Mouse (Mus musculus) forebrain, embryonic 12.5 days (tissue): Measurements from ENCODE around the gene Ankra2. TPM values are rescaled to one million over a fixed set of nuclear protein-coding genes. Genes with fewer than 3 reads are reported as not detected.

Source experiments
- ATAC-seq: fragments of 200-750 bp; cut with Nextera tagmentation; 2 replicates; pipeline ENCODE4 v1.8.0; 2017; ENCODE audit warnings: moderate TSS enrichment; ENCODE audit not compliant: low FRiP score
- H3K27ac ChIP-seq: fragments of 300-500 bp; sonication (generic); 2 replicates; pipeline ENCODE4 v1.5.1; 2016; ENCODE audit warnings: mild to moderate bottlenecking
- H3K27me3 ChIP-seq: fragments of 300-500 bp; sonication (generic); 2 replicates; pipeline ENCODE4 v1.6.1; 2016; ENCODE audit warnings: mild to moderate bottlenecking
- H3K36me3 ChIP-seq: fragments of 300-500 bp; sonication (generic); replicated peaks from 2 replicates; pipeline ENCODE4 v1.6.1; 2016; ENCODE audit warnings: mild to moderate bottlenecking
- H3K4me1 ChIP-seq: fragments of 300-500 bp; sonication (generic); 2 replicates; pipeline ENCODE4 v1.6.1; 2016
- H3K4me2 ChIP-seq: fragments of 300-500 bp; sonication (generic); 2 replicates; pipeline ENCODE4 v1.6.1; 2016; ENCODE audit warnings: mild to moderate bottlenecking, moderate library complexity
- H3K4me3 ChIP-seq: fragments of 300-500 bp; sonication (generic); replicated peaks from 2 replicates; pipeline ENCODE4 v1.5.1; 2016; ENCODE audit warnings: mild to moderate bottlenecking
- H3K9ac ChIP-seq: fragments of 300-500 bp; sonication (generic); 2 replicates; pipeline ENCODE4 v1.6.1; 2016; ENCODE audit warnings: mild to moderate bottlenecking
- H3K9me3 ChIP-seq: fragments of 300-500 bp; sonication (generic); 2 replicates; pipeline ENCODE4 v1.6.1; 2016
- WGBS: fragments of 180-500 bp; shearing (Covaris S2); methylation state at CpG from one replicate; pipeline ENCODE4 v1.1.7; 2016; 5-methylcytosine and 5-hydroxymethylcytosine counted together
- polyA plus RNA-seq: library from polyadenylated mRNA; unstranded; fragments of >200 nt; fragmentation: Nextera tagmentation; extraction: Ambion mirVana; gene quantifications from 2 replicates; pipeline ENCODE4 v1.2.1, GENCODE M21; 2016

Ankra2 gene
- polyA plus RNA-seq, 1 experiment from 2014 or later, result 36.2 TPM

DNA sequence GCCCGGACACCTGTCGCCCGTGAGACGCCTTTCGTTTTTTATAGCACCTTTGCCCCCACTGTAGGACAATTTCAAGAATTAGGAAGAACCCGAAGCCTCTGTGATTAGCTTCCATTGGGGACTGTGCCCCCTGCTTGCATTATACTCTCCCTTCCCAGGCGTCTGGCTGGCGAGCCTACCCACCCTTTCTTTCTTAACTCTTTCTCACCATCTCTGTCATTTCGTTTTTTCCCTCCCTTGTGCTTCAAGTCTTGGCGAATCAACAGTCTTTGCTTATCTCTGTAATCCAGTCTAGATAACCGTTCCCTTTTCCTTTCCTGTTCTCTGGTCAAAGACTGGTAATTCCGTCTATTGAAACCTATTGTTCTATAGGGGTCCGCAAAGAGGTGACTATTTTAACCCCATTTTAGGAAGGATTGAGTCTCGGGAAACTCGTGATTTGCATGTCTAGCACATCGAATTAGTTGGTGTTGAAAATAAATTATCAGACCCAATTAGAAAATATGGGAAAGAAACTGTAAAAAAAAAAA lies 649 bp downstream of the Ankra2 start:
- 2% methylated on average over 16 of the region's 16 CpGs for WGBS
- peaks cover 20% of the 10 kb centered on the region for H3K36me3 ChIP-seq
- peak overlapping the region; percentile 63 for H3K4me2 ChIP-seq
- H3K9ac ChIP-seq, result peak overlapping the region; percentile 82
- peak overlapping the region; percentile 96 for H3K27ac ChIP-seq
- H3K4me3 ChIP-seq, result peak overlapping the region; percentile 85
- H3K27me3 ChIP-seq, result no peaks in the 10 kb centered on the region
- no peak; the same call in none of the 2 replicates for ATAC-seq
- H3K9me3 ChIP-seq, result no peaks in the 10 kb centered on the region
- H3K4me1 ChIP-seq, result peaks cover 19% of the 10 kb centered on the region

DNA sequence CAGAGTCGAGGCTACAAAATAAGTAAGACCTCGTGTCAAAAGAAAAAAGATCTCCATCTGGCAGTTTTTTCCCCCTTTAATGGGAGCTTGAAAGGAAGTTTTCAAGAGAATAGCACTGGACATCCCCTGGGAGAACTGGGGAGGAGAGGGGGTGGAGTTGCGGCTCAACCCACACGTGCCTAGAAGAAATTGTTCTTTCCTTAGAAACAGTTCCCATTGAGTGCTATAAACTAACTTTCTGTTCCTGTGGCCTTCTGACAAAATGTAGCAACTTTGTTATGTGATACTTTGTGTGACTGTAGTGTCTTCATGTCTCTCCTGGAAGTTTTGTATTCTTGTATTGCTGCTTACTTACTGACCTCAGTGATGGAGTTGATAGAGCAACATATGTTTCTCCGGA lies 1.2 kb downstream of the Ankra2 start:
- Histone ChIP-seq H3K4me3 (peak overlapping the region; percentile 85), H3K27me3 (no peaks in the 10 kb centered on the region), H3K4me2 (peak overlapping the region; percentile 63), H3K27ac (no peak overlapping the region), H3K4me1 (peaks cover 19% of the 10 kb centered on the region), H3K9ac (peak overlapping the region; percentile 82), H3K9me3 (no peaks in the 10 kb centered on the region), H3K36me3 (peaks cover 19% of the 10 kb centered on the region)
- WGBS, result 34% methylated on average over 5 of the region's 5 CpGs
- no peak for ATAC-seq

DNA sequence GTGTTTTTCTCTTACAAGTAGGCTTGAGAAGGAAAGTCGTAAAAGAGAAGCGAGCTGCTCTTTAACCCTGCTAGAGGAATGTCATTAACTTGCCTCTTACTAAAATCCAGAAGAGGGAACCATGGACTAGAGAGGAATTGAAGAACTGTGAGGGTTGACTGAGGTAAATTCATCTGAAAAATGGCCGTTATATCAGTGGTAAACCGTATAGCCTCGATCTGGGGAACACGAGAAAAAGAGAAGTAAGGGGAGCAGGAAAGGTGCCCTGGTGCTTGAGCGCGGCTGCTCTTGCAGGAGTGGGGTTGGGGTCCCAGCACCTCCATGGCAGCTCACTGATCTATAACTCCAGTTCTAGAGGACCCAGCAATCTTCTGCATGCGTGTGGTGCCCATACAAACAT lies 11.1 kb downstream of the Ankra2 start:
- 91% methylated on average over 9 of the region's 9 CpGs for WGBS
- H3K9ac ChIP-seq, result no peak overlapping the region
- no peak overlapping the region for H3K27ac ChIP-seq
- no peaks in the 10 kb centered on the region for H3K9me3 ChIP-seq
- no peaks in the 10 kb centered on the region for H3K4me1 ChIP-seq
- H3K27me3 ChIP-seq, result no peaks in the 10 kb centered on the region
- H3K4me3 ChIP-seq, result no peak overlapping the region
- H3K36me3 ChIP-seq, result peaks cover 42% of the 10 kb centered on the region
- ATAC-seq, result no peak
- H3K4me2 ChIP-seq, result no peak overlapping the region

DNA sequence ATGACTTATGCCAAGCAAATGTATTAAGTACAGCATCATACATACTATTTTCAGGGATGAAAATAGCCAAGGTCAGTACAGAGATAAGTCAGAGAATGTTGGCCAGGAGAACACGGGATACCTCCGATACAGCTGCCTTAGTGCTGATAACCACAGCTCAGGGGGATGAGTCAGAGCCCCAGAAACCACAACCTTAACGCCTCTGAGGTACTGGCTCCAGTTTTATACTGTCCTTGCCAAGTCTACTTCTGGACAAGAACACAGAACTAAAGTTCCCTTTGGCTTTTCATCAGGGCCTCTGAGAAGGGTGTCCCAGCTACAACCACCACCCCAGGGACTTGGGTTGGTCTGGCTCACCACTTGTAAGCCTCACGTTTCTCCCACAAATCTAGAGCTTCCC lies 12.8 kb downstream of the Ankra2 start:
- no peaks in the 10 kb centered on the region for H3K4me1 ChIP-seq
- no peak overlapping the region for H3K27ac ChIP-seq
- WGBS, result 91% methylated on average over 4 of the region's 4 CpGs
- no peaks in the 10 kb centered on the region for H3K27me3 ChIP-seq
- no peak overlapping the region for H3K9ac ChIP-seq
- no peak for ATAC-seq
- peaks cover 40% of the 10 kb centered on the region for H3K36me3 ChIP-seq
- H3K9me3 ChIP-seq, result no peaks in the 10 kb centered on the region
- no peak overlapping the region for H3K4me2 ChIP-seq
- H3K4me3 ChIP-seq, result no peak overlapping the region

DNA sequence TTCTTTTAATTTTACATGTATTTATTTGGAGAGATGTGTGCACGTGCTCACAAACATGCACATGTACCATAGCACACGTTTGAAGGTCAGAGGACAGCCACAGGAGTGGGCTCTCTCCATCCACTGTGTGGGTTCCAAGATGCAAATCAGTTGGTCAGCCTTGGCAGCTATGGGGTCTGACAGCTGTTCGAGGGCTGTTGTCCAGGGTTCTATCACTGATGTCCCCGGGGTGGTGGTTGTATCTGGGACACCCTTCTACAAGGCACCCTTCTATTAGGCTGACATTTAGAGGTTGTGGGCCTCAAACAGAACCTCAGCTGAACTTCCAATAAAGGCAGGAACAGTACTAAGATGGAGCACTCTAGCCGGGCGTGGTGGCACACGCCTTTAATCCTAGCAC lies 13.4 kb downstream of the Ankra2 start:
- Histone ChIP-seq H3K27me3 (no peaks in the 10 kb centered on the region), H3K4me3 (no peak overlapping the region), H3K4me2 (no peak overlapping the region), H3K9ac (no peak overlapping the region), H3K9me3 (no peaks in the 10 kb centered on the region), H3K36me3 (peaks cover 33% of the 10 kb centered on the region), H3K27ac (no peak overlapping the region), H3K4me1 (no peaks in the 10 kb centered on the region)
- WGBS, result 90% methylated on average over 7 of the region's 7 CpGs
- ATAC-seq, result no peak

DNA sequence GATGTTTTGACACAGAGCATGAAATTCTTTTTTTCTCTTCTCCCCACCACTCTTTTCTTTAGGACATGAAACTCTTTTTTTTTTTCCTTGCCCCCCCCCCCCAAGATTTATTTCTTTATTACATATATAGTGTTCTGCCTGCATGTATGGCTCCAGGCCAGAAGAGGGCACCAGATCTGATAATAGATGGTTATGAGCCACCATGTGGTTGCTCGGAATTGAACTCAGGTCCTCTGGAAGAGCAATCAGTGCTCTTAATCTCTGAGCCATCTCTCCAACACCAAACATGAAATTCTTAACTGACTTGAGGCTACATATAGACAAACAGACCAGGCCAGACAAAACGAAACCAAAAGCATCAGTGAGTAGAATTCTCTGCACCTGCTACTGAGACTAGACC lies 14.6 kb downstream of the Ankra2 start:
- Histone ChIP-seq H3K27ac (no peak overlapping the region), H3K4me2 (no peak overlapping the region), H3K4me3 (no peak overlapping the region), H3K9me3 (no peaks in the 10 kb centered on the region), H3K4me1 (no peaks in the 10 kb centered on the region), H3K27me3 (no peaks in the 10 kb centered on the region), H3K9ac (no peak overlapping the region), H3K36me3 (peaks cover 22% of the 10 kb centered on the region)
- ATAC-seq, result no peak
- 87% methylated on average over 2 of the region's 2 CpGs for WGBS

DNA sequence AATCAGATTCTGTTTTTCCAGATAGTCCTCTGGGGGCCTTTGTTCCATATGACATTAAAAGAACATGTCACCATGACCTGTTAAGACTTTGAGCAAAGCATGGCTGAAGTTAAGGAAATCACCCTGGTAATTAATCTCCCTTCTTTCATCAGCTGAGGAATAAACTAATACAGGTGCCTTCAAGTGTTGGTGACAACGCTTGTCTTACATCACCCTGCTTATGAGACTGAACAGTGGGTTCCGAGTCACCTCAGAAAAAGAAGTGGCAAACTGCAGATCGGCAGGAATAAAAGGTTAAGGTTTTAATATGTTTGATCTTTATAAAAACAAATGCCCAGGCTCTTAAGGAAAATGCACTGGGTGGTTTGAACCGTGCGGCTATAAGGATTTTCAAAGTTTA lies 16.8 kb downstream of the Ankra2 start, which contains the start of gene Gm21976:
Gene Gm21976, plus strand, starts transcription at position 202 of the 400 bp plus-strand sequence.
- Histone ChIP-seq H3K4me2 (no peak within 1 kb of the TSS), H3K27ac (no peak within 1 kb of the TSS), H3K4me1 (no peaks in the 10 kb centered on the region), H3K36me3 (peaks cover 5% of the 10 kb centered on the region; the same call in 1 of the 2 replicates), H3K9ac (no peak within 1 kb of the TSS), H3K4me3 (no peak within 1 kb of the TSS), H3K27me3 (no peaks in the 10 kb centered on the region), H3K9me3 (no peaks in the 10 kb centered on the region)
- 91% methylated on average over 5 of the region's 5 CpGs for WGBS
- ATAC-seq, result no peak

DNA sequence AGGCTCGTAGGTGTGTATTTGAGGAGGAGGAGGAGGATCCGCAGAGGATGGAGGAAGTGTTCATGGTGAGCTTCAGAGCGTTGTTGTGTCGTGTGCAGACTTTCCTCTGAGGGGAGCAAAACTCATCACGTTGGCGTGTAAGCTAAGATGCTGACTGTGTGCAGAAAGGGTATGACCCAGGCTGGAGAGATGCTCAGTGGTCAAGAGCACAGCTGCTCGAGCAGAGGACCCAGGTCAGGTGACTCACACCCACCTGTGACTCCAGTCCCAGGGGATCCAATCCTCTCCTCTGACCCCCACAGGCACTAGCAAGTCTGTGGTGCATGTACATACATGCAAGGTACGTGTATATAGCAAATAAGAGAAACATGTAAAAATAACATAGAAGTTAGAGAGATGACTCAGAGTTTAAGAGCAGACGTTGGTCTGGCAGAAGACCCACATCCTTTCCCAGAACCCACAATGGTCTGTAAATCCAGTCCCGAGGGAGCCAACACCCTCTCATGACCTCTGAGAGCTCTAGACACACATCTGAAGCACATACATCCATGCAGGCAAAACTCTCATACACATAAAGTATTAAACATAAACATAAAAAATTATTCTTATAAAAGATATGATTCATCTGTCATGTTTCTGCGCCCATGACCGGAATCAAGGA lies 18.2 kb downstream of the Ankra2 start:
- Histone ChIP-seq H3K4me1 (no peaks in the 10 kb centered on the region), H3K4me3 (no peak overlapping the region), H3K9me3 (no peaks in the 10 kb centered on the region), H3K27ac (no peak overlapping the region), H3K27me3 (no peaks in the 10 kb centered on the region), H3K4me2 (no peak overlapping the region), H3K9ac (no peak overlapping the region), H3K36me3 (no peaks in the 10 kb centered on the region)
- no peak for ATAC-seq
- WGBS, result 85% methylated on average over 12 of the region's 12 CpGs

DNA sequence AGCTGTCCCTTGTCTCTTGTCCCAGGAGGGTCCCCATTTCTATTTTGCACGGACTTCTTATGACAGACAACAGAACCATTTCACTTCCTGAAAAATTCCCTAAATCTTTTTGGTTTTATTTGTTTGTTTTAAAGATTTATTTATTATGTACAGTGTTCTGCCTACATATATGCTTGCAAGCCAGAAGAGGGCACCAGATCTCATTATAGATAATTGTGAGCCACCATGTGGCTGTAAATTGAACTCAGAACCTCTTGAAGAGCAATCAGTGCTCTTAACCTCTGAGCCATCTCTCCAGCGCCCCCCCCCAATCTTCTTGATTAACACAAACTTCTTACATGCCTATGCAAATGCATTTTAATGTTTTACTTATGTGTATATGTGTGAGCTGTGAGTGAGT lies 27.8 kb downstream of the Ankra2 start:
- Histone ChIP-seq H3K4me3 (no peak overlapping the region), H3K27me3 (no peaks in the 10 kb centered on the region), H3K4me2 (no peak overlapping the region), H3K9me3 (no peaks in the 10 kb centered on the region), H3K27ac (no peak overlapping the region), H3K9ac (no peak overlapping the region), H3K4me1 (no peaks in the 10 kb centered on the region), H3K36me3 (no peaks in the 10 kb centered on the region)
- 38% methylated on average over 2 of the region's 2 CpGs for WGBS
- no peak for ATAC-seq

DNA sequence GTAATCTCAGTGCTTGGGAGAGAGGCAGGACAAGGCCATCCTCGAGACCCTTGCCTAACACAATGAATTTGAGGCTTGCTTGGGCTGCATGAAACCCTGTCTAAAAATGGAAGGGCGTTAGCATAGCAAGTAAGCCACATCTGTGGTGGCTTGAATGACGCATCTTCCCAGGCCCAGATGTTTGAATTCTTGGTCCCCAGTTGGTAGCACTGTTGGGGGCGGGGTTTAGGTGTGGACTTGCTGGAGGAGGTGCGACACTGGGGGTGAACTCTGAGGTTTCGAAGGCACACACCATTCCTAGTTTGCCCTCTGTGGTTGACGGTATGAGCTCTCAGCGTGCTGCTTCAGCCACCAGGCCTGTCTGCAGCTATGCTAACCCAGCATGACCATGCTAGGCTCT lies 28.8 kb downstream of the Ankra2 start:
- Histone ChIP-seq H3K4me1 (no peaks in the 10 kb centered on the region), H3K9ac (no peak overlapping the region), H3K4me2 (no peak overlapping the region), H3K4me3 (no peak overlapping the region), H3K27ac (no peak overlapping the region), H3K36me3 (no peaks in the 10 kb centered on the region), H3K27me3 (no peaks in the 10 kb centered on the region), H3K9me3 (no peaks in the 10 kb centered on the region)
- WGBS, result 88% methylated on average over 8 of the region's 8 CpGs
- ATAC-seq, result no peak

DNA sequence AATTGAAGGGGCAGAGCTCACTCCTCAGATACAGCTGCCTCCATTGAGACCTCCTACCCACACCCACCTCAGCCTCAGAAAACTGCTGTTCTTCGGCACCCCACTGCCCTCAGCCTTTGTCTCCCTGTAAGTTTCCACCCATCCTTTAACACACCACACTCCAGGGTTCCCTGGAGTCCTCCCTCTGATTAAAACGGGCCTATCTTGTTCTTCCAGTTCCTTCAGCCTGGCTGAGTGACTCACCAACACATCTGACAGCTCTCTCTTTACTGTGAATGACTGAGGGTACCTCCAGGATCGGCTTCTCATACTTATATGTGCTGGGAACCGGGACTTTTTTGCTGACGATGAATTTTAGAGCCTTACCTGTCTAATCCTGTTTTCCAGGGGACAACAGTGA lies 33.2 kb downstream of the Ankra2 start:
- no peaks in the 10 kb centered on the region for H3K4me1 ChIP-seq
- no peak overlapping the region for H3K4me2 ChIP-seq
- no peaks in the 10 kb centered on the region for H3K36me3 ChIP-seq
- no peak overlapping the region for H3K27ac ChIP-seq
- H3K4me3 ChIP-seq, result no peak overlapping the region
- no peaks in the 10 kb centered on the region for H3K9me3 ChIP-seq
- H3K9ac ChIP-seq, result no peak overlapping the region
- WGBS, result 54% methylated on average over 5 of the region's 5 CpGs
- ATAC-seq, result no peak
- H3K27me3 ChIP-seq, result no peaks in the 10 kb centered on the region

DNA sequence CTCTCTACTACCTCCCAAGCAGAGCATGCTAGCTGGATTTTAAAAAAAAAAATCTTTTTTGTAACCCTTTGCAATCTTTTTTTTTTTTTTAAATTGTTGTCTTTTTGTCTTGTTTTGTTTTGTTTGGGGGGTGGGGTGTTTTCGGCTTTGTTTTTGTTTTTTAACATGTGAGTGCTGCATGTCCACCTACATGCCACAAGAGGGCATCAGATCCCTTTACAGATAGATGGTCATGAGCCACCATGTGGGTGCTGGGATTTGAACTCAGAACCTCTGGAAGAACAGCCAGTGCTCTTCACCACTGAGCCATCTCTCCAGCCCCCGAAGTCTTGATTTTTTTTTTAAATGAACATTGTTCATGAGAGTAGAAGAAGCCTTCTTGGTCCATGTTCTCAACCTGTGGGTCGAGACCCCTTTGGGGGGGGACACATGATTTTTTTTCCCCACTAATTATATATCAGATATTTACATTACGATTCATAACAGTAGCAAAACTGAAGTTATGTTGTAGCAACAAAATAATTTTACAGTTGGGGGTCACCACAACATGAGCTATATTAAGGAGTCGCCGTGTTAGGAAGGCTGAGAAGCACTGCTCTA lies 35.1 kb downstream of the Ankra2 start:
- Histone ChIP-seq H3K36me3 (no peaks in the 10 kb centered on the region), H3K9ac (no peak overlapping the region), H3K27me3 (no peaks in the 10 kb centered on the region), H3K4me3 (no peak overlapping the region), H3K27ac (no peak overlapping the region), H3K4me2 (no peak overlapping the region), H3K9me3 (no peaks in the 10 kb centered on the region), H3K4me1 (no peaks in the 10 kb centered on the region)
- WGBS, result 91% methylated on average over 6 of the region's 6 CpGs
- no peak for ATAC-seq
